Mouse (Mus musculus) skeletal muscle tissue, adult 2 months (tissue): ENCODE data around the gene Bax.
A peak's percentile ranks its signal among the peaks of the same experiment; 100 is the strongest.
"Not testable (repeated sequence)": the region's sequence is repeated elsewhere in the genome, so short reads cannot be mapped to it uniquely, and the experiment has no call there.

Source experiments
- DNase-seq: peaks from one replicate; pipeline ENCODE4 v3.0.0-alpha.2; 2012; ENCODE audit warnings: low read depth, low spot score

The Bax gene

GRCm38 (mm10) chr7:45466283-45467089, at the start of gene Bax:
Bax (minus strand) TSS chr7:45466898.
- peak; percentile 96 for DNase-seq

- DNase-seq, result no peak
Measured at GRCm38 (mm10) chr7:45515436-45515835, 48.7 kb upstream of the Bax start.

- no peak for DNase-seq
Measured at GRCm38 (mm10) chr7:45514411-45514810, 47.7 kb upstream of the Bax start.

GRCm38 (mm10) chr7:45509912-45510787, 43.5 kb upstream of the Bax start, which contains the start of gene Nucb1:
Nucb1 (minus strand) TSS chr7:45510406.
- DNase-seq, result peak; percentile 83

GRCm38 (mm10) chr7:45509181-45509882, 42.6 kb upstream of the Bax start:
- DNase-seq, result no peak

- DNase-seq, result peak; percentile 47
Measured at GRCm38 (mm10) chr7:45508561-45508960, 41.9 kb upstream of the Bax start.

- DNase-seq, result no peak
Measured at GRCm38 (mm10) chr7:45507583-45507982, 40.9 kb upstream of the Bax start.

GRCm38 (mm10) chr7:45498427-45498826, 31.7 kb upstream of the Bax start:
- no peak for DNase-seq

- no peak for DNase-seq
Measured at GRCm38 (mm10) chr7:45494548-45494947, 27.9 kb upstream of the Bax start.

GRCm38 (mm10) chr7:45492951-45493350, 26.3 kb upstream of the Bax start:
- DNase-seq, result peak; percentile 66

- no peak for DNase-seq
Measured at GRCm38 (mm10) chr7:45492225-45492844, 25.6 kb upstream of the Bax start.

- DNase-seq, result no peak
Measured at GRCm38 (mm10) chr7:45491264-45491663, 24.6 kb upstream of the Bax start.

GRCm38 (mm10) chr7:45490822-45491221, 24.1 kb upstream of the Bax start:
- DNase-seq, result no peak

- no peak for DNase-seq
Measured at GRCm38 (mm10) chr7:45489578-45489977, 22.9 kb upstream of the Bax start.

- peak; percentile 78 for DNase-seq
Measured at GRCm38 (mm10) chr7:45488293-45489204, 21.9 kb upstream of the Bax start, which contains the start of gene Dhdh. Dhdh (minus strand) TSS chr7:45488805.

GRCm38 (mm10) chr7:45487861-45488292, 21.2 kb upstream of the Bax start:
- no peak for DNase-seq

GRCm38 (mm10) chr7:45486761-45487415, 20.2 kb upstream of the Bax start, which contains the start of gene Gm45808:
Gm45808 (minus strand) TSS chr7:45486811.
- DNase-seq, result no peak

GRCm38 (mm10) chr7:45486158-45486557, 19.5 kb upstream of the Bax start:
- no peak for DNase-seq

GRCm38 (mm10) chr7:45484985-45485384, 18.3 kb upstream of the Bax start:
- DNase-seq, result not testable (repeated sequence)

- no peak for DNase-seq
Measured at GRCm38 (mm10) chr7:45482166-45482565, 15.5 kb upstream of the Bax start.
